Mouse (Mus musculus) midbrain, embryonic 14.5 days (tissue): ENCODE results near the gene 9430015G10Rik. TPM values are rescaled to one million over a fixed set of nuclear protein-coding genes. Genes with fewer than 3 reads are reported as not detected.

Experiments used
- ATAC-seq: fragments of 200-750 bp; cut with Nextera tagmentation; 2 replicates; pipeline ENCODE4 v1.8.0; 2017; ENCODE audit warnings: moderate number of reproducible peaks, moderate library complexity; ENCODE audit not compliant: low FRiP score, low TSS enrichment
- DNase-seq: peaks from one replicate; pipeline ENCODE4 v3.0.0-alpha.2; 2015
- H3K27ac ChIP-seq: fragments of 300-500 bp; sonication (generic); replicated peaks from 2 replicates; pipeline ENCODE4 v1.5.1; 2014; ENCODE audit warnings: mild to moderate bottlenecking, low read depth, low read length, moderate library complexity
- H3K27me3 ChIP-seq: fragments of 300-500 bp; sonication (generic); 2 replicates; pipeline ENCODE4 v1.6.1; 2014; ENCODE audit warnings: low read length, control low read depth, mixed read lengths; ENCODE audit not compliant: control insufficient read depth, insufficient read depth
- H3K36me3 ChIP-seq: fragments of 300-500 bp; sonication (generic); 2 replicates; pipeline ENCODE4 v1.6.1; 2014; ENCODE audit warnings: low read length, control low read depth; ENCODE audit not compliant: control insufficient read depth, insufficient read depth
- H3K4me1 ChIP-seq: fragments of 300-500 bp; sonication (generic); 2 replicates; pipeline ENCODE4 v1.6.1; 2014; ENCODE audit warnings: mild to moderate bottlenecking, antibody characterized with exemption, low read length, control low read depth; ENCODE audit not compliant: control insufficient read depth, insufficient read depth
- H3K4me2 ChIP-seq: fragments of 300-500 bp; sonication (generic); 2 replicates; pipeline ENCODE4 v1.6.1; 2014; ENCODE audit warnings: mild to moderate bottlenecking, low read length, moderate library complexity
- H3K4me3 ChIP-seq: fragments of 300-500 bp; sonication (generic); replicated peaks from 2 replicates; pipeline ENCODE4 v1.5.1; 2014; ENCODE audit warnings: low read depth, low read length
- H3K9ac ChIP-seq: fragments of 300-500 bp; sonication (generic); replicated peaks from 2 replicates; pipeline ENCODE4 v1.6.1; 2014; ENCODE audit warnings: mild to moderate bottlenecking, low read length, moderate library complexity
- H3K9me3 ChIP-seq: fragments of 300-500 bp; sonication (generic); 2 replicates; pipeline ENCODE4 v1.6.1; 2016; ENCODE audit warnings: low read length, control low read depth, mixed read lengths; ENCODE audit not compliant: control insufficient read depth
- WGBS: fragments of 180-500 bp; shearing (Covaris S2); extraction: QIAGEN DNeasy Blood & Tissue Kit; methylation state at CpG from one replicate; pipeline ENCODE4 v1.1.7; 2014; 5-methylcytosine and 5-hydroxymethylcytosine counted together
- polyA plus RNA-seq: library from polyadenylated mRNA; unstranded; fragments of >200 nt; fragmentation: Nextera tagmentation; extraction: Ambion mirVana; gene quantifications from 2 replicates; pipeline ENCODE4 v1.2.1, GENCODE M21; 2014

Gene 9430015G10Rik
- polyA plus RNA-seq, 1 experiment from 2014 or later, result 32.8 TPM

- H3K4me2 ChIP-seq, result peak overlapping the region; percentile 68
- H3K27ac ChIP-seq, result peak overlapping the region; percentile 78
- 0 out of 2 replicates have a peak, but pooled peaks cover 4% of the 10 kb centered on the region for H3K4me1 ChIP-seq
- H3K27me3 ChIP-seq, result no peaks in the 10 kb centered on the region
- H3K9me3 ChIP-seq, result no peaks in the 10 kb centered on the region
- WGBS, result 34% methylated on average over 12 of the region's 13 CpGs
- peak overlapping the region; percentile 74 for H3K4me3 ChIP-seq
- H3K36me3 ChIP-seq, result no peaks in the 10 kb centered on the region
- DNase-seq (peak; percentile 64), ATAC-seq (no peak)
- H3K9ac ChIP-seq, result peak overlapping the region; percentile 60
Measured at GRCm38 (mm10) chr4:156108606-156109546, 906 bp upstream of the 9430015G10Rik start.

- H3K9ac ChIP-seq, result no peak overlapping the region
- WGBS, result 97% methylated on average over 7 of the region's 7 CpGs
- H3K27ac ChIP-seq, result no peak overlapping the region
- no peaks in the 10 kb centered on the region for H3K9me3 ChIP-seq
- peaks cover 77% of the 10 kb centered on the region for H3K36me3 ChIP-seq
- H3K4me3 ChIP-seq, result no peak overlapping the region
- ATAC-seq (no peak), DNase-seq (no peak)
- no peaks in the 10 kb centered on the region for H3K27me3 ChIP-seq
- no peak overlapping the region for H3K4me2 ChIP-seq
- H3K4me1 ChIP-seq, result no peaks in the 10 kb centered on the region
Measured at GRCm38 (mm10) chr4:156124077-156124476, 14.3 kb downstream of the 9430015G10Rik start.

GRCm38 (mm10) chr4:156125393-156125792, 15.6 kb downstream of the 9430015G10Rik start:
- Histone ChIP-seq H3K4me2 (no peak overlapping the region), H3K9ac (no peak overlapping the region), H3K27ac (no peak overlapping the region), H3K27me3 (no peaks in the 10 kb centered on the region), H3K4me3 (no peak overlapping the region), H3K9me3 (no peaks in the 10 kb centered on the region), H3K36me3 (peaks cover 64% of the 10 kb centered on the region), H3K4me1 (no peaks in the 10 kb centered on the region)
- ATAC-seq (no peak), DNase-seq (no peak)
- 98% methylated on average over 6 of the region's 6 CpGs for WGBS

- H3K36me3 ChIP-seq, result peaks cover 49% of the 10 kb centered on the region
Measured at GRCm38 (mm10) chr4:156126841-156127240, 17.1 kb downstream of the 9430015G10Rik start.

GRCm38 (mm10) chr4:156128746-156129145, 19.0 kb downstream of the 9430015G10Rik start:
- H3K36me3 ChIP-seq, result peaks cover 31% of the 10 kb centered on the region
- no peaks in the 10 kb centered on the region for H3K9me3 ChIP-seq
- H3K4me2 ChIP-seq, result no peak overlapping the region
- no peak for ATAC-seq
- no peak for DNase-seq
- 89% methylated on average over 5 of the region's 5 CpGs for WGBS
- no peaks in the 10 kb centered on the region for H3K27me3 ChIP-seq
- H3K27ac ChIP-seq, result no peak overlapping the region
- H3K4me1 ChIP-seq, result no peaks in the 10 kb centered on the region
- no peak overlapping the region for H3K4me3 ChIP-seq
- no peak overlapping the region for H3K9ac ChIP-seq

More at GRCm38 (mm10) chr4:156126841-156127240, 17.1 kb downstream of the 9430015G10Rik start:
- WGBS, result 91% methylated on average over 7 of the region's 7 CpGs
- DNase-seq (no peak), ATAC-seq (no peak)
- Histone ChIP-seq H3K27me3 (no peaks in the 10 kb centered on the region), H3K9ac (no peak overlapping the region), H3K27ac (no peak overlapping the region), H3K4me3 (no peak overlapping the region), H3K9me3 (no peaks in the 10 kb centered on the region), H3K4me2 (no peak overlapping the region), H3K4me1 (no peaks in the 10 kb centered on the region)

GRCm38 (mm10) chr4:156130436-156130835, 20.7 kb downstream of the 9430015G10Rik start, which contains the start of gene Rnf223:
TSS of gene Rnf223 (plus strand) at chr4:156130513.
- no peak for DNase-seq
- Histone ChIP-seq H3K27me3 (no peaks in the 10 kb centered on the region), H3K9me3 (no peaks in the 10 kb centered on the region), H3K4me2 (no peak within 1 kb of the TSS), H3K9ac (no peak within 1 kb of the TSS), H3K4me3 (no peak within 1 kb of the TSS), H3K4me1 (no peaks in the 10 kb centered on the region), H3K36me3 (peaks cover 15% of the 10 kb centered on the region), H3K27ac (no peak within 1 kb of the TSS)
- WGBS, result 86% methylated on average over 15 of the region's 15 CpGs
- ATAC-seq, result no peak

- Histone ChIP-seq H3K36me3 (peaks cover 10% of the 10 kb centered on the region), H3K27ac (no peak overlapping the region), H3K4me1 (no peaks in the 10 kb centered on the region), H3K9ac (no peak overlapping the region), H3K27me3 (no peaks in the 10 kb centered on the region), H3K4me3 (no peak overlapping the region), H3K4me2 (no peak overlapping the region), H3K9me3 (no peaks in the 10 kb centered on the region)
- DNase-seq, result no peak
- WGBS, result 78% methylated on average over 10 of the region's 10 CpGs
- no peak for ATAC-seq
Measured at GRCm38 (mm10) chr4:156130940-156131339, 21.2 kb downstream of the 9430015G10Rik start.

GRCm38 (mm10) chr4:156133334-156133733, 23.6 kb downstream of the 9430015G10Rik start:
- Histone ChIP-seq H3K9ac (0 out of 2 replicates have a peak overlapping the region, but pooled peaks have one; percentile 20), H3K36me3 (no peaks in the 10 kb centered on the region), H3K4me3 (no peak overlapping the region), H3K27me3 (no peaks in the 10 kb centered on the region), H3K27ac (no peak overlapping the region), H3K9me3 (no peaks in the 10 kb centered on the region), H3K4me2 (no peak overlapping the region), H3K4me1 (no peaks in the 10 kb centered on the region)
- ATAC-seq (no peak), DNase-seq (no peak)
- 62% methylated on average over 5 of the region's 5 CpGs for WGBS
